Mouse (Mus musculus) mature B cell (primary cell): ENCODE measurements at regions not wholly inside any gene's neighbourhood (a gene's known extent, or its start where the extent isn't known, plus 50 kb on each side); places are given as distances from the start of the nearest gene placed in this dataset.

Source experiments
- in situ Hi-C: fragments of 300-500 bp; cut with MboI; formaldehyde crosslinking; loops from 2 replicates; pipeline ENCODE4 v1.14.3; 2019

DNA sequence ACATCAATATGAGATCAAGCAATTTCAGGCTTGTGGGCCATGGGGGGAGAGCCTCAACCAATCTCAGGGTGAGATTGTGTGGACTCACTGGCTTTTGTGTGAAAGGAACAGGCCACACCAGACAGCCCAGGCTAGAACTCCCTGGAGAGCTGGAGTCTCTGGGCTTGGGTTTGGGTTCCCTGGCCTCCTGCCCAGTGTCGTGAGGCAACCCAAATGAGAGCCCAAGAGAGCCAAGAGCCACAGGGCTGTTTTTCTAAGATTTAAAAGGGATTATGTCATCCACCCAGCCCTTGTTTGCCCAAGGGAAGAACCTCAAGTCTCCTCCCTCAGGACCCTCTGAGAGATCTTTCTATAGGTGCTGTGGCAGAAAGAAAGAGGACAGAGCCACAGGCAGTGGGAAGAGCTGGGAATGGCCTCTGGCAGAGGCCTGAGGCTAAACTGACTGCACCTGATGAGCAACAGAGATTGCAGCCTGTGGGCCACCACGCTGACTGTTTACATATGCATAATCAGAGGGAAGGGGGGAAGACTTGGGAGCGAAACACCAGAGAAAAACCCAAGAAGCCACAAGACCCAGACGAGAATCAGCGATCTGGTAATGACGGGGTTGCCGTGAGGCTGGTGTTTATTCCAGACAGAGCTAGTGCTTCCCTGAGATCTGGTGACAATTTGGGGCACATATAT is 92.1 kb downstream of the Bcl2l11 start:
- in situ Hi-C loops, result no loop called here

DNA sequence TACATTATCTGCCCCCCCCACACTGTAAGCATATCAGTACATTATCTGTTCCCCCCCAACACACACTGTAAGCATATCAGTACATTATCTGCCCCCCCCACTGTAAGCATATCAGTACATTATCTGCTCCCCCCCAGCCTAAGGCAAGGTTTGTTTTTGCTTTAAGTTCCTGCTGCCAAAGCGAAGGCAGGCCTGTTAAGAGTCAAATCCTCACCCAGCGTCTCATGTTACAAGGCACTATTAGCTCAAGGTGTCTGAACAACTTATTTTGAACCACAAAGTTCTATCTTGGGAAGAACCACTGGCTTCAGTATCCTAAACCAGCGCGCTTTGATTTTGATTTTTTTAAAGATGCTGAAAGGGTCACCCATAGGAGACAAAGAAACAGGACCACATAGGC is 93.1 kb downstream of the Bcl2l11 start:
- in situ Hi-C loops, result no loop called here

DNA sequence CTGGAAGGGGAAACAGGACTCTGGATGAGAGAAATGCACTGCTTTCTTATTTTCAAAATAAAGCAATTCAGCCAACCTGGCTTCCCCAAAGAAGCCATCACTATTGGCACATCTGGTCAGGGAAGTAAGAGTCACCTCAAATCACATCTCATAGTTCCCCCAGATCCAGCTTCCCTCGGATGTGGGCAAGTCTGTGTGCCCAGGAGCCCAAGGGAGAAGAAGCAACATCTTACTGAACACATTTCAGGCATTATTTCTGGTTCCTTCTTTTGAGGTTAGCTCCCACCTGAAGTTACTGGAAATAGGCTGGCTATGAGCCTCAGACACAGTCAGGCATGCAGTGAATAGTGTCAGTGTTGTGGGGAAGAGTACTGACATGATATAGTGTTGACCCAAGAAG is 95.2 kb downstream of the Bcl2l11 start:
- in situ Hi-C loops, result no loop called here

DNA sequence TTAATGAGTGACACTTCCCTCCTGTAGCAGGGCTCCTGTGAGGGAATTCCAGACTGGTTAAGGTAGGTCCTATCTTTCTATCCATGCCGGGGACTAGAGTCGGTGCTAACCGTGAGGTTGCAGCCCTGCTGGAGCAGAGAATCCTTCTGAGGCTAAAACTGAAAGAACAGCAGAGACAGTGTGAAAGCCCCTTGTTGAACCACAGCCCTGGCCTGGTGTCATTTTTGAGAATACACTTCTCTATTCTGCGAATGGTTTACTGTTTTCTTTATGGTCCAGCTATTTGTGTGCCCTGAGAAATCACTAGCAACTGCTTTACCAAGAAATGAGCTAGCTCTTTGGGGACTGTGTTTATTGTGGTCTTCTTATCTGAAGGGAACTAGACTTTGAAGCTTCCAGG is 95.8 kb downstream of the Bcl2l11 start:
- in situ Hi-C loops, result no loop called here

GRCm38 (mm10) chr2:128226465-128227047 is 100.7 kb downstream of the Bcl2l11 start:
- in situ Hi-C loops, result no loop called here

DNA sequence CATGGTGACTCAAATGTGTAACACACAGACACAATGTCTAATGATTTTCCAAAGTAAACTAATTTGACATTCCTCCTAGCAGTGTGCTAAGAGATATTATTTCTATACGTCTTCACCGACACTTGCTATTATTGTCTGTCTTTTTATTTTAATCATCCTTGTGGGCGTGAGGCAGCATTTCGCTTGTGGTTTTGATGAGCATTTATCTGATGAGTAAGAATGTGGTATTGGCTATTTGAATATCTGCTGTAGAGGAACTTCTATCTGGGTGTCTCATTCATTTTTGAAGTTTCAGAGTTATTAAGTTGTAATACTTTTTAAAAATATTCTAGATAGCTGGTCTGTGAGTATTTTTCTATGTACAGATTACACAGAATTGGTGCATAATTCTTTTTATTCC is 103.9 kb downstream of the Bcl2l11 start:
- in situ Hi-C loops, result no loop called here

GRCm38 (mm10) chr2:128230921-128231320 is 105.1 kb downstream of the Bcl2l11 start:
- in situ Hi-C loops, result no loop called here

- in situ Hi-C loops, result no loop called here
Measured at GRCm38 (mm10) chr2:128231338-128231737, 105.5 kb downstream of the Bcl2l11 start.

- in situ Hi-C loops, result no loop called here
Measured at GRCm38 (mm10) chr2:128232027-128232426, 106.2 kb downstream of the Bcl2l11 start.

- in situ Hi-C loops, result no loop called here
Measured at GRCm38 (mm10) chr2:128235127-128235526, 109.3 kb downstream of the Bcl2l11 start.

DNA sequence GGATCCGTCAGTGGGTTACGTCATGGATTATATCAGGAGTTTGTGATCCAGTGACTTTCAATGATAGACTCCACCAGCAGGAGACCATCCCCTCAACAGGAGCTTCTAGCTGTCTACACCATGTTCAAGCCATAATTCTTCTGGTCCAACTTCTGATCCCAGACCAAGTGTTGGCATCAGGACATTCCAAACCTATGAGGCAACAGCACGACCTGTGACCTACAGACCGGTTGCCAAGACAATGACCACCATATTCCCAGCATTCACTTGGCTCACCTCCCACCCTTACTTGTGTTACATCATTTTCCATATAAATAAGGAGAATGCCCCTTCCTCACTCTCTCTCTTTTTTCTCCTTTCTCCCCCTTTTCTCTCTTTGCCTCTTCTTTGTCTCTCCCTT is 113.6 kb downstream of the Bcl2l11 start:
- in situ Hi-C loops, result no loop called here

DNA sequence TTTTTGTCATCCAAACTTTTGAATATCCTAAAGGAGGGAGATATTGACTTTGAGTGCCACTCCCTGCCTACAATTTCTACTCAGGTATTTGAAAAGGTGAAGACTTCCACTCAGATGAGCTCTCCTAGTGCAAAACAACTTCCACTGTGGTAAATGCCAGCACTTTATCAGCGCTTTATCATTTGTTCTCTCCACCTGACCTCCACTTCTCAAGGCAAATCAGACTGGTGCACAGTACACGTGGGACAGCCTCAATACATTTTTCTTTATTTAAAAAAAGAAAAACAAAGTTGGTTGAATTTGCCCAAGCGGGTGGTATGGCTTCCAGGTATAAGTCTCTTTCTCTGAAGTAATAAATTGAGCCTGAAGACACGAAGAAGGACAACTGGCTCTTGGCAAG is 114.2 kb downstream of the Bcl2l11 start:
- in situ Hi-C loops, result no loop called here

DNA sequence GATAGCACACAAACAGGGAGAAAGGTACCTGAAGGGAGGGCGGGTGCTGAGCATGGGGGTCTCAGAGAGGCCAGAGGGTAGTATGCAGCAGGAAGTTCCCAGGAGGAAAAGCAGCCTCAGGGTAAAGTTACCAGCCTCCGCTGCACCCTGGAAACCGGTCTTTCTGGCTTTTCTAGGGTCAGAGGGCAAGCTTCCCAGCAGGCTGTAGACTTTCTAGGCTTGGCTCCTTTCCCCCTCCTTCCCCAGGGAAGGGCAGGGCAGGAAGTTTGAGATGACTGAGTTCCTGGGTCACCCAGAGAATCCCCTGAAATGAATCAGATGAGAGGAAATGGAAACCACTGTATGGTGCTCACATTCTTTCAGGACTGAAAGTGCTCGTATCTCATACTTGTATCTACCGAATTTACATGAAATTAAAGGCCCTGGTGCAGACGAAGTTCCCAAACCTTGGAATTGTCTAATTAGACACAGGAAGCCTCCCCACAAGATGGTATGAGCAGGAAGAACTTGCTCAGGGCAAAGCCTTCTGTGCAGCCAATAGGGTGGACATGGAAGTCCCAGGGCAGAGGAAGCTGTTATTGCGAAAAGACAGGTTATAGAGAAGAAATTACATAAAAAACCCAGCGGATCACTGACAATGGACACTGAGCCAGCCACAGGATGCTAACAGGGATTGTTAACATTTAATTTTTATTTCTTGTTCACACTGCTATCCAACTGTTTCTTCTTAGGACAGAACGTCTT is 114.9 kb downstream of the Bcl2l11 start:
- in situ Hi-C loops, result no loop called here

GRCm38 (mm10) chr2:128241280-128241665 is 115.4 kb downstream of the Bcl2l11 start:
- in situ Hi-C loops, result no loop called here

DNA sequence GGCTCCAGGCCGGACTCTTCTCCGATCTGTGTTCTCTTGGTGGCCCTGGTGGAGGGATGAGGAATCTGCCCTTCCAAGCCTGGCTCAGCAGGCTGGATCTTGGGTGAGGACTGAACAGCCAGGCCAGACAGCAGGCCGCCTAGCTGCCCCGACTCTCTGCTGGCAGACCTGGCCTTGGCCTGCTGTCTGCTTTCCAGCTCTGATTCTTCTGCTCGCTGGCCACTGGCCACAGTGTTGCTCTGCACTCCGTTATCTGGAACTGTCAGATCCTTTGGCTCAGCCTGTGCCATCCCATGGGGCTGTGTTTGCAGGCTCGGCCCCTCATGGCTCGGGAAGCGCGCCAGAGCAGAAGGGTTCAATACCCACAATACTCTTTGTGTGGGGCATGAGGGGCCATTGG is 119.7 kb downstream of the Bcl2l11 start:
- in situ Hi-C loops, result no loop called here

- in situ Hi-C loops, result no loop called here
Measured at GRCm38 (mm10) chr2:128247967-128248366, 122.1 kb downstream of the Bcl2l11 start.

DNA sequence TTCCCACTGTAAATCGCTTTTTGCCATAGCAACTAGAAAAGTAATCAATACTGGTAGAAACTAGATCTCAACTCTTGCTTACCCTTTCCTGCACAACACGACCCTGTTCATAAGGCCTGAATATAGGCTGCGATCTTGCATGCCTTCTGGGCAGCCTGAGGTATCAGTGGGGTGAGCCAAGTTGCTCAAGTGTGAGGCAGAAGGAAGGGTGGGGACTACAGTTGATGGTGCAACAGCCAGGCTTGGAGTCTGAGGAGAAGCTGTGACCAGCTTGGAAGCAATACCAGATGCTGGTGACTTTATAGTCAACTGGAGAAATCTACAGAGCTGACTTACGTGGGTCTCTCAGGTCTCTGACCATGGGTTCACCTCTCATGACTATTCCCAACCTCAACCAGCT is 123.3 kb downstream of the Bcl2l11 start:
- in situ Hi-C loops, result no loop called here

DNA sequence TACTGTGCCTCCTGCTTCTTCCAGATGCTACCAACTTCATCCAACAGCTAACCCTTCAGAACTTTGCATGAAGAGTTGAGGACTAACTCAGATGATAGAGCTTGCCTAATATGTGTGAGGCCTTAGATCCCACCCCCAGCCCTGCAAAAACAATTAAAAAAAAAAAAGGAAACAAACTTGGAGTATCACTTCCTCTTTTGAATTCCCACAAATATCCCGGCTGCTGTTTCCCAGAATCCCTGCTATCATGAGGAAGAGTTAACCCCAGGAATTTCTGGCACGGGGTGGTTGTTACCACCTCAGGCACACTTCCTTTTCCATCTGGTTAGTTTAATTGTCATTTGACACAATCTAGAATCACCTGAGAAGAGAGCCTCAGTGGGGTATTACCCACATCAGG is 123.8 kb downstream of the Bcl2l11 start:
- in situ Hi-C loops, result no loop called here

DNA sequence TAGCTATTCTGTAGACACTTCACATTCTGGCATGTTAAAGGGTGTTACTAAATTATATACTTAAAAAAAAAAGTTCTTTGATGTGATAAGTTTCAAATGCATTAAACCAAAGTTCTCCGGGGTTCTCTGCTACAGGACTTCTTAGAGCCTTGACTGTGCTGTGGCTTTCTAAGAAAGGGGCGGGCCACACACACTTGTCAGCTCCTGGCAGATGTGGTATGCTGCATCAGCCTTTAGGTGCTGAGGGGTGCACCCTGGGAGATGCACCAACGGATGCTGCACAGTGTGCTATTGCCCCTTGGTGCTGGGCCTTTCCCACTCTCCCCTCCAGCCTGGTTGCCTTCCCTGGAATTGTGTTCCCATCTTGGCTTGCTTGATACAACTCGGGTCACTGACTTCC is 125.0 kb downstream of the Bcl2l11 start:
- in situ Hi-C loops, result no loop called here

- in situ Hi-C loops, result no loop called here
Measured at GRCm38 (mm10) chr2:128256651-128257050, 130.8 kb downstream of the Bcl2l11 start.

GRCm38 (mm10) chr2:128257262-128257661 is 131.4 kb downstream of the Bcl2l11 start:
- in situ Hi-C loops, result no loop called here

GRCm38 (mm10) chr2:128263880-128264279 is 138.0 kb downstream of the Bcl2l11 start:
- in situ Hi-C loops, result no loop called here
